Mouse (Mus musculus): ENCODE measurements around the gene Gm20219. TPM values are rescaled to one million over a fixed set of nuclear protein-coding genes. Genes with fewer than 3 reads are reported as not detected.

The Gm20219 gene
- polyA plus RNA-seq, 1 experiment from 2014 or later, result 0.08 TPM

DNA sequence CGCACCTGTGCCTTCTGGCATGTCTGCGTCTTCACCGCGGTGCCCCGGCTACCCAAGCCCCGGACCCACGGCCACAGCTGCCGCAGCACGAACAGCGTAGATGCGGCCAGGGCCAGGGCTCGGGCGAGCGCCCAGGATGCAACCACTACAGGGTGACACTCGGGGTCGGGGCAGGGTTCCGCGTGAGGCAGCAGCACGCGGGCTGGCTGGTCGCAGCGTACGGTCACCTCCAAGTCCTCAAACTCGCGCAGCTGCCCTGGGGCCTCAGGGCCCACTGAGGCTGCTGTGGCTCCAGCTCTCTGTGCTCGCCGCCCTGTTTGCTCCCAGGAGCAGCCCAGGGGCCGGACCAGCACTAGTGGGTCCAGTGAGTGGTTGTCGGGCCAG is 42.5 kb downstream of the Gm20219 start:
- 21% methylated on average over 29 of the region's 29 CpGs for WGBS (ENCODE audit: insufficient replicate concordance)
- no peak overlapping the region for H3K4me2 ChIP-seq (ENCODE audit: low read depth, low read length)

GRCm38 (mm10) chr17:56510970-56511706 is 43.0 kb downstream of the Gm20219 start:
- Histone ChIP-seq H3K9ac (replicated peaks) (no peak overlapping the region), H3K27ac (ENCODE audit: low read depth) (no peak overlapping the region), H3K27me3 (ENCODE audit: insufficient read depth, low read length) (peaks cover 57% of the 10 kb centered on the region), H3K4me1 (ENCODE audit: insufficient read depth) (peaks cover 10% of the 10 kb centered on the region; the same call in 1 of the 2 replicates), H3K4me3 (ENCODE audit: low read depth, low read length) (no peak overlapping the region), H3K36me3 (replicated peaks; ENCODE audit: insufficient read depth, low read length) (no peaks in the 10 kb centered on the region), H3K4me2 (ENCODE audit: low read depth, low read length) (no peak overlapping the region), H3K9me3 (ENCODE audit: low read length) (no peaks in the 10 kb centered on the region)
- ATAC-seq, result no peak
- no peak for DNase-seq
- WGBS (ENCODE audit: insufficient replicate concordance), result 6% methylated on average over 56 of the region's 60 CpGs
- no peak for TF ChIP-seq CTCF (IDR thresholded peaks at IDR 0.05; ENCODE audit: low read depth)
- no peak for TF ChIP-seq EP300 (IDR thresholded peaks at IDR 0.05; ENCODE audit: low read depth)

More for the DNA sequence above, 42.5 kb downstream of the Gm20219 start:
- H3K4me1 ChIP-seq (ENCODE audit: insufficient read depth), result peaks cover 10% of the 10 kb centered on the region; the same call in 1 of the 2 replicates
- H3K27ac ChIP-seq (ENCODE audit: low read depth), result no peak overlapping the region
- no peaks in the 10 kb centered on the region for H3K9me3 ChIP-seq (ENCODE audit: low read length)
- no peak for TF ChIP-seq EP300 (IDR thresholded peaks at IDR 0.05; ENCODE audit: low read depth)
- no peak for TF ChIP-seq CTCF (IDR thresholded peaks at IDR 0.05; ENCODE audit: low read depth)
- DNase-seq, result no peak
- ATAC-seq, result no peak
- H3K27me3 ChIP-seq (ENCODE audit: insufficient read depth, low read length), result peaks cover 57% of the 10 kb centered on the region
- no peaks in the 10 kb centered on the region for H3K36me3 ChIP-seq (replicated peaks; ENCODE audit: insufficient read depth, low read length)
- no peak overlapping the region for H3K9ac ChIP-seq (replicated peaks)
- no peak overlapping the region for H3K4me3 ChIP-seq (ENCODE audit: low read depth, low read length)

DNA sequence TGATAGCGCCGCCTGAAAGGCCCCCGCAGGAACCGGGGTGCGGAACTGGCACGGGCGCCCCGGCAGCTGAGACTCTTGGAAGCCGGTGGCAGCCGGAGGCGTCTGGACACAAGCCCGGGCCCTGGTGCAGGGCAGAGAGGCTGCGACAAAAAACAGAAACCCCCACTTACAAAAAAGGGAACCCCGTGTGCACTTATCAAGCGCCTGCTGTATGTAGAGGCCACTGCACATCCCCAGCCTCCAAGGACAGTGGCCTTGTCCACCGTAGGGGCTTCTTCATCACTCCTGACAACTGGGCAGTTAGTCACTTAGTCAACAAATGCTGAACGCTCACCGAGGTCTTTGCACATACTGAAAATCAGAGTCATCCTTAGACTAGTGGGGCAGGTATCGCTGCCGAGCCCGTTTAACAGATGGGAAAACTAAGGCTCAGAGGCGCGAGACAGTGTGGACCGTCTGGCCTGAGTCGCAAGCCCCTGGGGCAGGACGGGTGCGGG is 43.7 kb downstream of the Gm20219 start:
- Histone ChIP-seq H3K4me3 (ENCODE audit: low read depth, low read length) (no peak overlapping the region), H3K36me3 (replicated peaks; ENCODE audit: insufficient read depth, low read length) (no peaks in the 10 kb centered on the region), H3K9me3 (ENCODE audit: low read length) (no peaks in the 10 kb centered on the region), H3K9ac (replicated peaks) (no peak overlapping the region), H3K27me3 (ENCODE audit: insufficient read depth, low read length) (peaks cover 57% of the 10 kb centered on the region), H3K4me1 (ENCODE audit: insufficient read depth) (peaks cover 10% of the 10 kb centered on the region; the same call in 1 of the 2 replicates), H3K4me2 (ENCODE audit: low read depth, low read length) (no peak overlapping the region), H3K27ac (ENCODE audit: low read depth) (no peak overlapping the region)
- TF ChIP-seq EP300 (IDR thresholded peaks at IDR 0.05; ENCODE audit: low read depth) (no peak), CTCF (IDR thresholded peaks at IDR 0.05; ENCODE audit: low read depth) (no peak)
- ATAC-seq, result no peak
- no peak for DNase-seq
- 23% methylated on average over 27 of the region's 27 CpGs for WGBS (ENCODE audit: insufficient replicate concordance)

DNA sequence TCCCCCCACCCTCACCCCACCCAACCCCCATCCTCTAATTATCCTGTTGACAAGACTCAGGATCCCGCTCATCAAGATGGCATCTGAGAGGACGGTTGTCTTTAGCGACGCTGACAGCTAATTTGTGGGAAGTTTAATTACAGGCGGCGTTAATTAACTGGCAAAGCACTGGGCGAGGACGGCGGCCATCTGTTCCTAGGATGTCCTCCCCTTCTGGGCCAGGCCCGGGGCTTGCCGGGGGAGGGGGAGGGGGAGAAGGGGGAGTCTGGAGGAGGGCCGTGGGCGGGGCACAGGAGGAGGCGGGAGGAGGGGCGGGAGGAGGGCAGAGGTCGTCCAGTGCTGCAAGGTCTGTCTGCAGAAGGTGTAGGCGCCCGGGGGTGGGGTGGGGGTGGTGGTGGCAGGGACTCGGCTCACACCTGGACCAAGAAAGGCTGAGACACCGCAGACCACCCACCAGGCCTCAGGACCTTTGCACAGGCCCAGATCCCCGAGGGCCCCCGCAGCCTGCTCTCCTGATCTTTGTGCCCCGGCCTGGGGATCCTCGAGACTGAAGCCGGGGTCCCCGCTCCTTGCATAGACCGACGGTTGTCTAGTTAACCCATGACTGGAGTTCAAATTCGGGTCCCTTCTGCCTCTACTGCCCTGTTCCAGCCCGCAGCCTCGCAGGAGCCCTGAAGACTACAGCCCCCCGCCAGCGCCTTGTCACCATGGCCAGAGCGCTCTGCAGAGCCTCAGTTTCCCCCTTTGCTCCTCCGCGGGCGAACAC is 44.3 kb downstream of the Gm20219 start:
- no peak for ATAC-seq
- peaks cover 54% of the 10 kb centered on the region for H3K27me3 ChIP-seq (ENCODE audit: insufficient read depth, low read length)
- H3K9ac ChIP-seq (replicated peaks), result no peak overlapping the region
- H3K4me1 ChIP-seq (ENCODE audit: insufficient read depth), result peaks cover 10% of the 10 kb centered on the region; the same call in 1 of the 2 replicates
- DNase-seq, result peak; percentile 37
- no peak for TF ChIP-seq CTCF (IDR thresholded peaks at IDR 0.05; ENCODE audit: low read depth)
- no peak for TF ChIP-seq EP300 (IDR thresholded peaks at IDR 0.05; ENCODE audit: low read depth)
- H3K4me3 ChIP-seq (ENCODE audit: low read depth, low read length), result no peak overlapping the region
- peak overlapping the region; percentile 3; the same call in 1 of the 2 replicates for H3K4me2 ChIP-seq (ENCODE audit: low read depth, low read length)
- WGBS (ENCODE audit: insufficient replicate concordance), result 13% methylated on average over 27 of the region's 37 CpGs
- no peak overlapping the region for H3K27ac ChIP-seq (ENCODE audit: low read depth)
- no peaks in the 10 kb centered on the region for H3K9me3 ChIP-seq (ENCODE audit: low read length)
- H3K36me3 ChIP-seq (replicated peaks; ENCODE audit: insufficient read depth, low read length), result no peaks in the 10 kb centered on the region

DNA sequence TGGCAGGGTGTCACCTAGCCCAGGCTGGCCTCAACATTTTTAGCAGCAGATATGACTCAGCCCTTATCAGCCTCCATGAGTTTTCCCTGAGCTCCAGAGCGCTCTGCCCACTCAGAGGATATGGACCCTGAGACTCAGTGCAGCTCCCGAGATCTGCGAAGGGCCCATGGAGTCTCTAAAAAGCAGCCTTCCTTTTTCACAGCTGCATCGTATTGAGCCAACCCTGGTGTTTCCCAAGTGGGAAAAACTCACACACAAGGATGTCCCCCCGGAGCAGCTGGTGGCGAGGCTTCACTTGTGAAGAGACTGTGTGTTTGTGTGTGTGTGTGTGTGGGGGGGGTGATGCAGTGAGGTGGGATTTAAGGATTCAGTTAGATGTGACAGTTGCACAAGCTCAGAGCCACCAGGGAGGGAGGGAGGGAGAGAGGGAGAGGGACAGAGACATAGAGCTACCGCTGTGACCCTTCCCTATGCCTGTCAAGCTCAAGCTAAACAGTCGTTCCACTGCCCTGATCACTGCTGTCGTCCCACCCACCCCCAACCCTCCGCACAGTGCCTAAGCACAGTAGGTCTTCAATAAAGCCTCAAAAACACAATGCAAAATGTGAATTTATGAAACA is 45.1 kb downstream of the Gm20219 start:
- peaks cover 47% of the 10 kb centered on the region for H3K27me3 ChIP-seq (ENCODE audit: insufficient read depth, low read length)

More for the DNA sequence above, 45.1 kb downstream of the Gm20219 start:
- no peak overlapping the region for H3K4me3 ChIP-seq (ENCODE audit: low read depth, low read length)
- WGBS (ENCODE audit: insufficient replicate concordance), result 53% methylated on average over 10 of the region's 10 CpGs
- H3K36me3 ChIP-seq (replicated peaks; ENCODE audit: insufficient read depth, low read length), result no peaks in the 10 kb centered on the region
- TF ChIP-seq EP300 (IDR thresholded peaks at IDR 0.05; ENCODE audit: low read depth) (no peak), CTCF (IDR thresholded peaks at IDR 0.05; ENCODE audit: low read depth) (no peak)
- H3K4me2 ChIP-seq (ENCODE audit: low read depth, low read length), result no peak overlapping the region
- ATAC-seq (no peak), DNase-seq (no peak)
- no peaks in the 10 kb centered on the region for H3K9me3 ChIP-seq (ENCODE audit: low read length)
- peaks cover 10% of the 10 kb centered on the region; the same call in 1 of the 2 replicates for H3K4me1 ChIP-seq (ENCODE audit: insufficient read depth)
- H3K9ac ChIP-seq (replicated peaks), result no peak overlapping the region
- no peak overlapping the region for H3K27ac ChIP-seq (ENCODE audit: low read depth)
